Mouse (Mus musculus): ENCODE results near the gene Thoc2. TPM values are rescaled to one million over a fixed set of nuclear protein-coding genes. Genes with fewer than 3 reads are reported as not detected.
"Not testable (repeated sequence)": the region's sequence is repeated elsewhere in the genome, so short reads cannot be mapped to it uniquely, and the experiment has no call there.

The Thoc2 gene
- total RNA-seq (2015), result 68.9 and 69.2 TPM in 2 replicates
- 83.1 and 88.2 TPM in 2 replicates for total RNA-seq (2017)

- ATAC-seq (ENCODE audit: poor library complexity, severe bottlenecking), result no peak
These were observed at the start of gene Thoc2 for GRCm38 (mm10) chrX:41920574-41920973. Gene Thoc2, minus strand, starts transcription at chrX:41920674.

GRCm38 (mm10) chrX:41970096-41970495 lies 49.6 kb upstream of the Thoc2 start:
- ATAC-seq (ENCODE audit: poor library complexity, severe bottlenecking), result no peak

GRCm38 (mm10) chrX:41969341-41969740 lies 48.9 kb upstream of the Thoc2 start:
- ATAC-seq (ENCODE audit: poor library complexity, severe bottlenecking), result no peak

GRCm38 (mm10) chrX:41957161-41957560 lies 36.7 kb upstream of the Thoc2 start:
- peak; percentile 49; the same call in 1 of the 2 replicates for ATAC-seq (ENCODE audit: poor library complexity, severe bottlenecking)

- ATAC-seq (ENCODE audit: poor library complexity, severe bottlenecking), result no peak
These were observed 21.4 kb upstream of the Thoc2 start for GRCm38 (mm10) chrX:41941840-41942239.

- not testable (repeated sequence) for ATAC-seq (ENCODE audit: poor library complexity, severe bottlenecking)
These were observed 11.3 kb upstream of the Thoc2 start for GRCm38 (mm10) chrX:41931821-41932220.

- no peak for ATAC-seq (ENCODE audit: poor library complexity, severe bottlenecking)
These were observed 4.2 kb upstream of the Thoc2 start for GRCm38 (mm10) chrX:41924708-41925107.

- ATAC-seq (ENCODE audit: poor library complexity, severe bottlenecking), result no peak
These were observed 8.4 kb downstream of the Thoc2 start for GRCm38 (mm10) chrX:41912061-41912401.

GRCm38 (mm10) chrX:41911390-41912060 lies 8.9 kb downstream of the Thoc2 start:
- ATAC-seq (ENCODE audit: poor library complexity, severe bottlenecking), result peak; percentile 100

GRCm38 (mm10) chrX:41910981-41911380 lies 9.5 kb downstream of the Thoc2 start:
- ATAC-seq (ENCODE audit: poor library complexity, severe bottlenecking), result peak; percentile 37; the same call in 1 of the 2 replicates

- no peak for ATAC-seq (ENCODE audit: poor library complexity, severe bottlenecking)
These were observed 10.0 kb downstream of the Thoc2 start for GRCm38 (mm10) chrX:41910471-41910870.

- no peak for ATAC-seq (ENCODE audit: poor library complexity, severe bottlenecking)
These were observed 35.5 kb downstream of the Thoc2 start for GRCm38 (mm10) chrX:41884759-41885505.

- ATAC-seq (ENCODE audit: poor library complexity, severe bottlenecking), result no peak
These were observed 43.9 kb downstream of the Thoc2 start for GRCm38 (mm10) chrX:41876581-41876980.

- no peak for ATAC-seq (ENCODE audit: poor library complexity, severe bottlenecking)
These were observed 82.7 kb downstream of the Thoc2 start for GRCm38 (mm10) chrX:41837823-41838222.

GRCm38 (mm10) chrX:41805592-41805991 lies 114.9 kb downstream of the Thoc2 start:
- ATAC-seq (ENCODE audit: poor library complexity, severe bottlenecking), result peak; percentile 70; the same call in 1 of the 2 replicates

GRCm38 (mm10) chrX:41793303-41793702 lies 127.2 kb downstream of the Thoc2 start:
- ATAC-seq (ENCODE audit: poor library complexity, severe bottlenecking), result no peak

Other genes with a start within 250 kb of the Thoc2 start
- gene Xiap, start 139.0 kb upstream of the Thoc2 start, total RNA-seq (2015), result 87.0 and 88.2 TPM in 2 replicates
- 69.6 and 74.0 TPM in 2 replicates for gene Xiap, start 139.0 kb upstream of the Thoc2 start, total RNA-seq (2017)
- gene Stag2, start 228.6 kb upstream of the Thoc2 start, total RNA-seq (2015), result 124 and 154 TPM in 2 replicates
- gene Stag2, start 228.6 kb upstream of the Thoc2 start, total RNA-seq (2017), result 582 and 644 TPM in 2 replicates

Data from megakaryocyte, adult 5-6 weeks (primary cell).